Mouse (Mus musculus) kidney, adult 2 months (tissue): ENCODE results near the gene Borcs5.

Experiments used
- CTCF ChIP-seq: fragments of 200-500 bp; conservative IDR thresholded peaks from 2 replicates; pipeline ENCODE4 v1.5.1; 2011; ENCODE audit warnings: low read depth, mild to moderate bottlenecking, control low read depth, low read length, moderate library complexity, mixed read lengths; ENCODE audit not compliant: insufficient read depth, insufficient read length
- POLR2A ChIP-seq: fragments of 200-500 bp; IDR thresholded peaks from one replicate; pipeline ENCODE4 v1.6.1; 2011; ENCODE audit warnings: low read depth, low read length, control low read depth

DNA sequence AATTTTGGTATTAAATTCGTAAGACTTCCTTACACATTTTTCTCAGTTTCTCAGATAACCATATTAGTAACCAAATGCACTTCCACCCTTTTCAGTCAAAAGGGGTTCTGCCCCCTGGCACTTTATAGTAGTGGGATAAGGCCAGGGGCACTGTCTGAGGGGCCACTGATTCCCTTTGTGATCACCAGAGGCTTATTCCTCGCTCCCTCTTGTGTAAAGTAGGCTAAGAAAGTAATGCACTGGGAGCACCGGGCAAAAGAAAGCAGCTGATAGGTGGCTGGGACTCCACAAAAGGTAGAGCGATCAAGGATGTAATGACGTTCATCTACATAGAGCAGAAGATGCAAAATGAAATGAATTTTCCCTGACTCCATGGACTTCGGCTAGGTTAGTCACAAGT is 46.2 kb downstream of the Borcs5 start:
- TF ChIP-seq CTCF (no peak), POLR2A (no peak)
